Mouse (Mus musculus) layer of hippocampus, adult 11-12 months (tissue): Measurements from ENCODE around the gene Fam83f.

Experiments
- DNase-seq: peaks from one replicate; pipeline ENCODE4 v3.0.0; 2022; ENCODE audit warnings: low spot score

The Fam83f gene

GRCm38 (mm10) chr15:80743606-80744005, 72.0 kb downstream of the Fam83f start:
- no peak for DNase-seq

GRCm38 (mm10) chr15:80744667-80745422, 73.2 kb downstream of the Fam83f start:
- no peak for DNase-seq

- DNase-seq: no peak
Observed at GRCm38 (mm10) chr15:80748979-80749378, 77.3 kb downstream of the Fam83f start.
